Mouse (Mus musculus): ENCODE results near the gene Inpp4b.

The Inpp4b gene

GRCm38 (mm10) chr8:81575268-81575917 lies 233.0 kb downstream of the Inpp4b start:
- no peak for DNase-seq (ENCODE audit: low read depth in 2 of 2, low spot score in 2 of 2)

DNA sequence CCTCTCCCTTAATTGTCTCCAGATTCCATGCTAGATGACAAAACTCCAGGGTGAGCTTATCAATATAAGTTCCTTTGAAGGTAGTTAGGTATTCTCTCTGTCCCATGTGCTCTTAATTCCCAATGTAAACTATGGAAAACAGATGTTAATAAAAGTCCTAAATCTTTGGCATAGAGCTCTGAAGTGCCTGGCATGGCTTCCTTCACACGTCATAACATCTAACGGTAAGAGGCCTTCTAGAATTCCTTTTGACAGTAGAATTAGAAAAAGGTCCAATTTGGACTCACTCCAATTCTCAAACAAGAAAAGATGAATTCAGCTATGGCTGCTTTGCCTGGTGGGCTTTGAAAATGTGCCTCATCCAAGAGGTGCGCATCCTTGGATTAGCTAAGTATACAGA lies 236.6 kb downstream of the Inpp4b start:
- no peak for DNase-seq (ENCODE audit: low read depth in 2 of 2, low spot score in 2 of 2)

- no peak for DNase-seq (ENCODE audit: low read depth in 2 of 2, low spot score in 2 of 2)
These were observed 239.6 kb downstream of the Inpp4b start for GRCm38 (mm10) chr8:81581817-81582437.

- DNase-seq (ENCODE audit: low read depth in 2 of 2, low spot score in 2 of 2), result no peak
These were observed 240.6 kb downstream of the Inpp4b start for GRCm38 (mm10) chr8:81582906-81583305.

DNA sequence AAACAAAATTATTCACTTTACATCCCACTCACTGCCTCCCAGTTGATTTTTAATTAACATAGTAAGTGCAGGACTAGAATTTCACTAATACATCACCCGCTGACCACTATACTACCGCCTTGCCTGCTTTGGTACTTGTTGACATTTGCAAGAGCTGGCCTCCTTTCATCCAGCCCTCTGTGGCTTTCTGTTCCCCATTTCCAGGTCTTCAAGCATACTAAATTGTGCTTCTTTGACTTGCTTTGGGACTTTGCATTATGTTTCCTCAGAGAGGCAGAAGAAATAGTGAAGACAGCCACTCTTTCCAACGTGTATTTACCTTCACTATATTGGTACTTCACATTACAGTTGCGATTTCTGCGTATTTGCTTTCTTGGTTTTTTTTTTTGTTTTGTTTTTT lies 244.4 kb downstream of the Inpp4b start:
- no peak for DNase-seq (ENCODE audit: low read depth in 2 of 2, low spot score in 2 of 2)

DNA sequence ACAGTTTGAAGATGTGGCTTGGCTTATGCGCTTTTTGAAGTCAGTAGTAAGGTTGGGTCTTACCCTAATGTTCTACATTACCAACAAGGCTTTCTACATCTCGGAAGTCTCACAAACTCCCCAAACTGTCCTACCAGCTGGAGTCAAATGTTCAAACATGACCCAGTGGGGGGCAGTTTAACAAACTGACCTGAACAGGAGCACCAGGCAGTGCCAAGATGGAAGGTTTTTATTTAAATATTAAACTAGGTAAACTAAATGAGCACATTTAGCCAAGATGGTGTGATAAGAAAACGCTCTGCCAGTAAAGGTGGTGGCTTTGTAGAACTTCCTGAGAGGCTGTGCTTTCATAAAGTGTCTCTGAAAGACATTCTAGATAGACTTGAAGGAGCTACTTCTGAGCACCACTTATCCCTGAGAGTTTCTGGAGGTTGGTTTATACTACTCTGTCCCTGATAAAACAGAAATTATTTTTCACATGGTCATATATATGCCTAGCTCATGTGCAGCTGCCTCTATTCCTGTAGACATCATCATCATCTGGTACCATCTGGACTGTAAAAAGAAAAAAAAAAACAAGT lies 251.9 kb downstream of the Inpp4b start:
- DNase-seq (ENCODE audit: low read depth in 2 of 2, low spot score in 2 of 2), result no peak

- no peak for DNase-seq (ENCODE audit: low read depth in 2 of 2, low spot score in 2 of 2)
These were observed 256.9 kb downstream of the Inpp4b start for GRCm38 (mm10) chr8:81599209-81599608.

DNA sequence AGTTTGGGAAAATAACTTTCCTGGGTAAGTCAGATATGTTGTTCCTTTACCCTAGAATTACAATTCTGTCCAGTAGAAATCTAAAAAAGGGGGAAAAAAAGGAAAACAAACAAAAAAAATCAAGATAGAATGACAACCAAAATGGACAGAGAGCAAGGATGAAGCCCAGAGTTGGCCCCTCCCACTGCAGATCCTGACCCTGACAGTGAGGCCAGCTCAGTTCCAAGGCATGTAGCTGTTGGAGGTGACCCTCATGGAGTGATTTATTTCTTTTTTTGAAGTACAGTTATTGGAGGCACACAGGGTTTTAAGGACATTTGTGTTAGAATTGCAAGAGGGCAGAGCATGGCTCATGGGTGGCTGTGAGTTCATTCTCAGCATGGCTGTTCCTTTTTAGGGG lies 258.8 kb downstream of the Inpp4b start:
- DNase-seq (ENCODE audit: low read depth in 2 of 2, low spot score in 2 of 2), result no peak

- no peak for DNase-seq (ENCODE audit: low read depth in 2 of 2, low spot score in 2 of 2)
These were observed 265.7 kb downstream of the Inpp4b start for GRCm38 (mm10) chr8:81608082-81608481.

DNA sequence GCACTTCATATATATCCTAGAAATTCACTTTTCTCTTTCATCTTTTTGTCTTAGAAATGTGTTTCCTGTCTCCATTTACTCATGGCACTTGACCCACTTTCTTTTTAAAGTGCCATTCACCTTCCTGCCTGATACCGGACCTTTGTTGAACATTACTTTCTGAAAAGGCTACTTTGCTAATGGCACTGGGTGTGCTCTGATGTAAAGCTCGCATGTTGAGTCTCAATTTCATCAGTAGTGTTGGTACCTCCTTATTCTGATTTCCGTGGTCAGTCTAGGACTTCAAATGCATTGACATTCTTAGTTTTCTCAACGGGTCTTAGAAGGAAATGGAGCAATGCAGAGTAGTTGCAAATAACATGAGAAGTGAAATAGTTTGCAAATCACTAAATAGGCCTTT lies 266.7 kb downstream of the Inpp4b start:
- DNase-seq (ENCODE audit: low read depth in 2 of 2, low spot score in 2 of 2), result no peak

- no peak for DNase-seq (ENCODE audit: low read depth in 2 of 2, low spot score in 2 of 2)
These were observed 270.3 kb downstream of the Inpp4b start for GRCm38 (mm10) chr8:81612611-81613010.

GRCm38 (mm10) chr8:81614135-81614534 lies 271.8 kb downstream of the Inpp4b start:
- DNase-seq (ENCODE audit: low read depth in 2 of 2, low spot score in 2 of 2), result no peak

DNA sequence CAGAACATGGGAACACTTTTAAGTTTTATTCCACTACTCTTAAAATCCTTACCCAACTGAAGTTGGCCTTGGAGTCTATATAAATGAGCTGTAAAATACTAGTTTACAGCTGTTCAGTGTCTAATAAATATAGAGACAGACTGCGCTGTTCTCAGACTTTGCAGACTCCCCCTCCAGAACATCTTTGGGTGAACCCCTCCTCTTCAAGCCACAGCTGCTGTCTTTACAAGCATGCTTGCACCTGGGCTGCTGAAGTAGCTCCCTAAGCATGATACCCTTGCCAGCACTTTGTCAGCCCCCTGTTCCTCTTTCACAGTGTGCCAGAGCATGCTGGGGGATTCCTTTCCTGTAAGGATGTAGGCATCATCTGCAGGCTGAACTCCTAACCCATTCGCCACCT lies 272.2 kb downstream of the Inpp4b start:
- DNase-seq (ENCODE audit: low read depth in 2 of 2, low spot score in 2 of 2), result no peak

- DNase-seq (ENCODE audit: low read depth in 2 of 2, low spot score in 2 of 2), result no peak
These were observed 273.2 kb downstream of the Inpp4b start for GRCm38 (mm10) chr8:81615552-81615951.

DNA sequence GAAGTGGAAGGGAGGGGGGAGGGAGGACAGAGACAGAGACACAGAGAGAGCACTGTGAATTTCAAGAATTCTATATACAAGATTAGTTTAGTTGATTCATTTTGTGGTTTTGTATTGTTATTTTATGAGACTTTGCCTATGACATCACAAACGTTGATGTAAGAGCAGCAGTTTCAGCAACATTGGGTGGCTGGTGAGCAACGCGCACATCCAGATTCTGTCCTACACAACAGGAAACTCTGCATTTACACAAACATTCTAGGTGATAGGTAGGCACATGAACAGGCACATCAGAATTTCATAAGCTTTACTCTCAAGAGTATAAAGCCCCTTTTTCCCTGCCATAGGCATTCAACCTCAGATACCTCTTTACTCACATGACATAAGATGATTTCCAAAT lies 276.6 kb downstream of the Inpp4b start:
- no peak for DNase-seq (ENCODE audit: low read depth in 2 of 2, low spot score in 2 of 2)

- no peak for DNase-seq (ENCODE audit: low read depth in 2 of 2, low spot score in 2 of 2)
These were observed 292.7 kb downstream of the Inpp4b start for GRCm38 (mm10) chr8:81635015-81635414.

DNA sequence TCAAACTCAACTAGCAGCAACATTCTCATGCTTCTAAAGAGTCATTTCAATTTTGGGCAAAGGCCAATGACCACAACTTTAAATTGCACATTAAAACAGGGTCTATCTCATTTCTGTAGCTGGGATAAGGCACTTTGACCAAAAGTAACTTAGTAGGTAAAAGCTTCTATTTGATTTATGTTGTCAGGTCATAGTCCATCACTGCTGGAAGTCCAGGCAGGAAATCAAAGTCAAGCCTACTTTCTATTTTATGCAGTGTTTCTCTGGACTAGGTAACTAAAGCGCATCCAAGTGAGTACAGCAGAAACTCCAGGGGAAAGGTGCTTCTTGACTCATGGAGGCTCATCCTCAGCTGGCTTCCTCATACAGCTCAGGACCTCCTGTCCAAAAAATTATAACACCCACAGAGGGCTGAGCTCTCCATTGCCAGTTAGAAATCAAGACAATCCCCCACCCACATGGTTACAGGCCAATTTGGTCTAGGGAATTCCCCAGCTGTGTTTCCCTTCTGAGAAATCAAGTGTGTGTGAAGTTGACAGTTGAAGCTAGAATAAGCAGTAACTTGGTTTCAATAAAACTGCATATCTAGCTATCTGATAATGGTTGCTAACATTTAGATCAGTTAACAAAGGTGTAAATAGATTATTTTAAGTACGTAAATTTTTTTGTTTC lies 293.7 kb downstream of the Inpp4b start:
- no peak for DNase-seq (ENCODE audit: low read depth in 2 of 2, low spot score in 2 of 2)

DNA sequence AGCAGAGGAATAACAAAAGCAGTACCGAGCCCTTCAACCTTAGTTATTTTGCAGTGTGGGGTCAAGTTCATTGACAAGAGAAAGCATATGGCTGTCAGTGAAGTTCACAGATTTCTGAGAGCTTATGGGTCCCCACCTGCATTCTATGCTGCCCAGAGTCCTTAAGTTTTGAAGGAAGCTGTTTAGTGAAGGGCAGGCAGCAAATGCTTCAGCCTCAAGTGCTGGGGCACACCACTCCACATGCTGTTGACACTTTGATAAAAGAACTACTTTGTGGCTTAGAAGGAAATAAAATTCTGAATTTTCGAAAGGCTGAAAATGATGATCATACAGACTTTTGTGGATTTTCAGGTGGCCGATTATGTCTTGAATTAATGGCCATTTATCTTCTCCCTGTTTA lies 296.1 kb downstream of the Inpp4b start:
- no peak for DNase-seq (ENCODE audit: low read depth in 2 of 2, low spot score in 2 of 2)

DNA sequence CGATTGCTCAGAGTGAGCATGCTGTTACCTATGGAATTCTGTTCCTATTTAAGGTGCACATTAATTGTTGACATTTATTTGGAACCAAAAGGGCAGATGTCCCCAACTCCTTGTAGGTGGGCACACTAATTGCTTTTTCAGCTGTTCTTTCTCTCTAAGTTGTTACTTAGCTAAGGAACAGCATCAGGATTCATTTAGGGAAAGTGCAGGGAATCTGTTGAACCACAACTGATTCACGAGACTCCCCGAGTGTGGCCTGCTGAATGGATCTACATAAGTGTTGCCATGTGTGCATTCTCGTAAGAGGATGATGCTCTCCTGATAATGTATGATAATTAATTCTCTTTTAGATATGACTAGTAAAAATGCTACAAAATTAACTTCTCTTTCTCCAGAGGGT lies 297.5 kb downstream of the Inpp4b start:
- no peak for DNase-seq (ENCODE audit: low read depth in 2 of 2, low spot score in 2 of 2)

- DNase-seq (ENCODE audit: low read depth in 2 of 2, low spot score in 2 of 2), result no peak
These were observed 300.7 kb downstream of the Inpp4b start for GRCm38 (mm10) chr8:81643030-81643429.

GRCm38 (mm10) chr8:81692167-81692566 lies 349.8 kb downstream of the Inpp4b start:
- DNase-seq (ENCODE audit: low read depth in 2 of 2, low spot score in 2 of 2), result peak in 1 of 2 experiments; percentile 19

GRCm38 (mm10) chr8:81694893-81695292 lies 352.5 kb downstream of the Inpp4b start:
- no peak for DNase-seq (ENCODE audit: low read depth in 2 of 2, low spot score in 2 of 2)
